Mouse (Mus musculus) heart, embryonic 10.5 days (tissue): ENCODE data around the gene Ganc. TPM values are rescaled to one million over a fixed set of nuclear protein-coding genes. Genes with fewer than 3 reads are reported as not detected.

ENCODE experiments used
- DNase-seq: peaks from one replicate; pipeline ENCODE4 v3.0.0-alpha.2; 2017; ENCODE audit warnings: low spot score
- H3K27ac ChIP-seq: fragments of 300-500 bp; sonication (generic); 2 replicates; pipeline ENCODE4 v1.5.1; 2016; ENCODE audit warnings: mild to moderate bottlenecking
- H3K27me3 ChIP-seq: fragments of 300-500 bp; sonication (generic); 2 replicates; pipeline ENCODE4 v1.6.1; 2016; ENCODE audit warnings: mild to moderate bottlenecking; ENCODE audit not compliant: poor library complexity, insufficient read depth, severe bottlenecking
- H3K36me3 ChIP-seq: fragments of 300-500 bp; sonication (generic); 2 replicates; pipeline ENCODE4 v1.6.1; 2016; ENCODE audit warnings: mild to moderate bottlenecking, moderate library complexity
- H3K4me1 ChIP-seq: fragments of 300-500 bp; sonication (generic); 2 replicates; pipeline ENCODE4 v1.6.1; 2016; ENCODE audit warnings: mild to moderate bottlenecking
- H3K4me3 ChIP-seq: fragments of 300-500 bp; sonication (generic); 2 replicates; pipeline ENCODE4 v1.5.1; 2016; ENCODE audit warnings: mild to moderate bottlenecking, moderate library complexity
- H3K9me3 ChIP-seq: fragments of 300-500 bp; sonication (generic); 2 replicates; pipeline ENCODE4 v1.6.1; 2016; ENCODE audit warnings: mild to moderate bottlenecking, moderate library complexity
- WGBS: fragments of 180-500 bp; shearing (Covaris S2); methylation state at CpG from one replicate; pipeline ENCODE4 v1.1.7; 2016; 5-methylcytosine and 5-hydroxymethylcytosine counted together
- polyA plus RNA-seq: library from polyadenylated mRNA; unstranded; fragments of >200 nt; fragmentation: Nextera tagmentation; extraction: Ambion mirVana; gene quantifications from 2 replicates; pipeline ENCODE4 v1.2.1, GENCODE M21; 2016

Gene Ganc
- polyA plus RNA-seq, 1 experiment from 2014 or later: 7.0 TPM

- Histone ChIP-seq H3K4me1 (peaks cover 14% of the 10 kb centered on the region), H3K4me3 (peak overlapping the region; percentile 75), H3K9me3 (no peaks in the 10 kb centered on the region), H3K27me3 (no peaks in the 10 kb centered on the region), H3K27ac (peak overlapping the region; percentile 97), H3K36me3 (peaks cover 16% of the 10 kb centered on the region; the same call in 1 of the 2 replicates)
- no peak for DNase-seq
- WGBS: 32% methylated on average over 14 of the region's 14 CpGs
Observed at GRCm38 (mm10) chr2:120404823-120405765, 1.4 kb downstream of the Ganc start.

GRCm38 (mm10) chr2:120411096-120411628 lies 7.5 kb downstream of the Ganc start:
- no peaks in the 10 kb centered on the region for H3K4me1 ChIP-seq
- H3K4me3 ChIP-seq: no peak overlapping the region
- no peaks in the 10 kb centered on the region for H3K9me3 ChIP-seq
- H3K27ac ChIP-seq: no peak overlapping the region
- no peak for DNase-seq
- WGBS: 83% methylated on average over 3 of the region's 3 CpGs
- H3K36me3 ChIP-seq: peaks cover 24% of the 10 kb centered on the region; the same call in 1 of the 2 replicates
- no peaks in the 10 kb centered on the region for H3K27me3 ChIP-seq

- Histone ChIP-seq H3K36me3 (peaks cover 9% of the 10 kb centered on the region; the same call in 1 of the 2 replicates), H3K27ac (no peak overlapping the region), H3K9me3 (no peaks in the 10 kb centered on the region), H3K27me3 (no peaks in the 10 kb centered on the region), H3K4me3 (no peak overlapping the region), H3K4me1 (no peaks in the 10 kb centered on the region)
- no peak for DNase-seq
Observed at GRCm38 (mm10) chr2:120414113-120414512, 10.4 kb downstream of the Ganc start.

GRCm38 (mm10) chr2:120414738-120415414 lies 11.2 kb downstream of the Ganc start:
- DNase-seq: no peak
- 67% methylated on average over 1 of the region's 1 CpGs for WGBS
- no peaks in the 10 kb centered on the region for H3K9me3 ChIP-seq
- H3K36me3 ChIP-seq: peaks cover 9% of the 10 kb centered on the region; the same call in 1 of the 2 replicates
- no peak overlapping the region for H3K27ac ChIP-seq
- no peaks in the 10 kb centered on the region for H3K27me3 ChIP-seq
- no peaks in the 10 kb centered on the region for H3K4me1 ChIP-seq
- no peak overlapping the region for H3K4me3 ChIP-seq

GRCm38 (mm10) chr2:120424386-120424785 lies 20.7 kb downstream of the Ganc start:
- Histone ChIP-seq H3K27ac (no peak overlapping the region), H3K36me3 (0 out of 2 replicates have a peak, but pooled peaks cover 5% of the 10 kb centered on the region), H3K27me3 (no peaks in the 10 kb centered on the region), H3K4me1 (no peaks in the 10 kb centered on the region), H3K4me3 (no peak overlapping the region), H3K9me3 (no peaks in the 10 kb centered on the region)
- DNase-seq: no peak
- 76% methylated on average over 5 of the region's 5 CpGs for WGBS

- Histone ChIP-seq H3K36me3 (no peaks in the 10 kb centered on the region), H3K27me3 (no peaks in the 10 kb centered on the region), H3K9me3 (no peaks in the 10 kb centered on the region), H3K27ac (no peak overlapping the region), H3K4me3 (no peak overlapping the region), H3K4me1 (peaks cover 5% of the 10 kb centered on the region; the same call in 1 of the 2 replicates)
- WGBS: 87% methylated on average over 1 of the region's 1 CpGs
- DNase-seq: no peak
Observed at GRCm38 (mm10) chr2:120444486-120444885, 40.8 kb downstream of the Ganc start.

GRCm38 (mm10) chr2:120446373-120446772 lies 42.7 kb downstream of the Ganc start:
- Histone ChIP-seq H3K27me3 (no peaks in the 10 kb centered on the region), H3K4me3 (no peak overlapping the region), H3K27ac (peak overlapping the region; percentile 49; the same call in 1 of the 2 replicates), H3K4me1 (peaks cover 5% of the 10 kb centered on the region; the same call in 1 of the 2 replicates), H3K9me3 (no peaks in the 10 kb centered on the region), H3K36me3 (no peaks in the 10 kb centered on the region)
- peak; percentile 85 for DNase-seq
- WGBS: 53% methylated on average over 10 of the region's 10 CpGs

GRCm38 (mm10) chr2:120447306-120447705 lies 43.6 kb downstream of the Ganc start:
- WGBS: 95% methylated on average over 1 of the region's 1 CpGs
- Histone ChIP-seq H3K27ac (no peak overlapping the region), H3K27me3 (no peaks in the 10 kb centered on the region), H3K4me1 (peaks cover 5% of the 10 kb centered on the region; the same call in 1 of the 2 replicates), H3K9me3 (no peaks in the 10 kb centered on the region), H3K36me3 (no peaks in the 10 kb centered on the region), H3K4me3 (no peak overlapping the region)
- no peak for DNase-seq

GRCm38 (mm10) chr2:120450724-120451123 lies 47.0 kb downstream of the Ganc start:
- DNase-seq: no peak
- no peaks in the 10 kb centered on the region for H3K36me3 ChIP-seq
- peaks cover 5% of the 10 kb centered on the region; the same call in 1 of the 2 replicates for H3K4me1 ChIP-seq
- no peak overlapping the region for H3K27ac ChIP-seq
- H3K27me3 ChIP-seq: no peaks in the 10 kb centered on the region
- H3K4me3 ChIP-seq: no peak overlapping the region
- WGBS: 55% methylated on average over 6 of the region's 6 CpGs
- H3K9me3 ChIP-seq: no peaks in the 10 kb centered on the region

GRCm38 (mm10) chr2:120452600-120452999 lies 48.9 kb downstream of the Ganc start:
- Histone ChIP-seq H3K9me3 (no peaks in the 10 kb centered on the region), H3K27ac (no peak overlapping the region), H3K27me3 (no peaks in the 10 kb centered on the region), H3K36me3 (no peaks in the 10 kb centered on the region), H3K4me1 (no peaks in the 10 kb centered on the region), H3K4me3 (no peak overlapping the region)
- 63% methylated on average over 4 of the region's 4 CpGs for WGBS
- DNase-seq: no peak

GRCm38 (mm10) chr2:120454987-120455386 lies 51.3 kb downstream of the Ganc start:
- Histone ChIP-seq H3K36me3 (no peaks in the 10 kb centered on the region), H3K4me1 (no peaks in the 10 kb centered on the region), H3K27me3 (no peaks in the 10 kb centered on the region), H3K27ac (no peak overlapping the region), H3K4me3 (no peak overlapping the region), H3K9me3 (no peaks in the 10 kb centered on the region)
- 63% methylated on average over 2 of the region's 2 CpGs for WGBS
- DNase-seq: no peak

GRCm38 (mm10) chr2:120455719-120456118 lies 52.0 kb downstream of the Ganc start, which contains the start of gene Capn3:
Gene Capn3, plus strand, starts transcription at chr2:120456019.
- no peaks in the 10 kb centered on the region for H3K9me3 ChIP-seq
- H3K27ac ChIP-seq: no peak within 1 kb of the TSS
- H3K4me1 ChIP-seq: no peaks in the 10 kb centered on the region
- no peak within 1 kb of the TSS for H3K4me3 ChIP-seq
- WGBS: 76% methylated on average over 4 of the region's 4 CpGs
- H3K36me3 ChIP-seq: no peaks in the 10 kb centered on the region
- DNase-seq: no peak
- H3K27me3 ChIP-seq: no peaks in the 10 kb centered on the region

- H3K27me3 ChIP-seq: no peaks in the 10 kb centered on the region
- 79% methylated on average over 4 of the region's 4 CpGs for whole genome bisulfite sequencing
- H3K4me1 ChIP-seq: peaks cover 11% of the 10 kb centered on the region; the same call in 1 of the 2 replicates
- H3K4me3 ChIP-seq: no peak overlapping the region
- no peak for DNase-seq
- no peaks in the 10 kb centered on the region for H3K36me3 ChIP-seq
- H3K9me3 ChIP-seq: no peaks in the 10 kb centered on the region
- H3K27ac ChIP-seq: no peak overlapping the region
Observed at GRCm38 (mm10) chr2:120460216-120460615, 56.5 kb downstream of the Ganc start.
